Mouse (Mus musculus) liver, postnatal 0 days (tissue): ENCODE measurements around the gene Tgm1. TPM values are rescaled to one million over a fixed set of nuclear protein-coding genes. Genes with fewer than 3 reads are reported as not detected.

Source experiments
- ATAC-seq: fragments of 200-750 bp; cut with Nextera tagmentation; 2 replicates; pipeline ENCODE4 v1.8.0; 2017; ENCODE audit warnings: mild to moderate bottlenecking, moderate library complexity
- DNase-seq: peaks from one replicate; pipeline ENCODE4 v3.0.0-alpha.2; 2016
- H3K27ac ChIP-seq: fragments of 300-500 bp; sonication (generic); 2 replicates; pipeline ENCODE4 v1.5.1; 2014; ENCODE audit warnings: antibody characterized with exemption, moderate library complexity, mild to moderate bottlenecking, low read depth
- H3K27me3 ChIP-seq: fragments of 300-500 bp; sonication (generic); 2 replicates; pipeline ENCODE4 v1.6.1; 2014; ENCODE audit warnings: low read length, control low read depth, mixed read lengths; ENCODE audit not compliant: insufficient read depth
- H3K36me3 ChIP-seq: fragments of 300-500 bp; sonication (generic); replicated peaks from 2 replicates; pipeline ENCODE4 v1.6.1; 2014; ENCODE audit warnings: mild to moderate bottlenecking, control low read depth, low read length, moderate library complexity, mixed read lengths; ENCODE audit not compliant: insufficient read depth
- H3K4me1 ChIP-seq: fragments of 300-500 bp; sonication (generic); 2 replicates; pipeline ENCODE4 v1.6.1; 2014; ENCODE audit warnings: antibody characterized with exemption, mild to moderate bottlenecking, control low read depth; ENCODE audit not compliant: insufficient read depth
- H3K4me2 ChIP-seq: fragments of 300-500 bp; sonication (generic); 2 replicates; pipeline ENCODE4 v1.6.1; 2014; ENCODE audit warnings: low read depth, mild to moderate bottlenecking, low read length, moderate library complexity, mixed read lengths
- H3K4me3 ChIP-seq: fragments of 300-500 bp; sonication (generic); 2 replicates; pipeline ENCODE4 v1.5.1; 2014; ENCODE audit warnings: low read depth, low read length
- H3K9ac ChIP-seq: fragments of 300-500 bp; sonication (generic); replicated peaks from 2 replicates; pipeline ENCODE4 v1.6.1; 2014; ENCODE audit warnings: mild to moderate bottlenecking, moderate library complexity
- H3K9me3 ChIP-seq: fragments of 300-500 bp; sonication (generic); 2 replicates; pipeline ENCODE4 v1.6.1; 2016; ENCODE audit warnings: mild to moderate bottlenecking, control low read depth, low read length, mixed read lengths
- CTCF ChIP-seq: sonication (generic); IDR thresholded peaks from 2 replicates; pipeline ENCODE4 v1.5.1; 2016; ENCODE audit warnings: antibody characterized with exemption, low read depth
- EP300 ChIP-seq: IDR thresholded peaks from 2 replicates; pipeline ENCODE4 v1.6.1; 2016; ENCODE audit warnings: antibody characterized with exemption, low read depth, mild to moderate bottlenecking
- WGBS: fragments of 180-500 bp; shearing (Covaris S2); extraction: QIAGEN DNeasy Blood & Tissue Kit; methylation state at CpG from one replicate; pipeline ENCODE4 v1.1.7; 2014; ENCODE audit not compliant: insufficient replicate concordance; 5-methylcytosine and 5-hydroxymethylcytosine counted together
- polyA plus RNA-seq: library from polyadenylated mRNA; unstranded; fragments of >200 nt; fragmentation: Nextera tagmentation; extraction: Ambion mirVana; gene quantifications from 2 replicates; pipeline ENCODE4 v1.2.1, GENCODE M21; 2015

The Tgm1 gene
- polyA plus RNA-seq, 1 experiment from 2014 or later = 4.7 TPM

DNA sequence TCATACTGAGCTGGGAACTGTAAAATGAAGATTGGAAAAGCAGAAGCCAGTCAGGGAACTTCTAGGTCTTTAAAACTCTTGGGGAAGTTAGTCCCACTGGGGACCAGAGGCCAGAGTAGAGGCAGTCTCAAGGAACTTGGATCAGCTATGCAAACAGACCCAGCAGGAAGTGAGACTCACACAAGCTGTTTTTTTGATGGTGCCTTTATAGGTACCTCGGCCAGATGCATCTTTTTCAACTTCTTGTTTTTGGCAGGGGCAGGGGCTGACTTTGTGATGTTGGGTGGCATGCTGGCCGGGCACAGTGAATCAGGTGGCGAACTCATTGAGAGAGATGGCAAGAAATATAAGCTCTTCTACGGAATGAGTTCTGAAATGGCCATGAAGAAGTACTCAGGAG is 36.1 kb downstream of the Tgm1 start:
- no peak overlapping the region for H3K27ac ChIP-seq
- H3K4me3 ChIP-seq = no peak overlapping the region
- no peak for TF ChIP-seq EP300
- no peak for TF ChIP-seq CTCF
- WGBS = 80% methylated on average over 4 of the region's 4 CpGs
- no peak for DNase-seq
- H3K4me2 ChIP-seq = no peak overlapping the region
- no peak overlapping the region for H3K9ac ChIP-seq
- no peaks in the 10 kb centered on the region for H3K9me3 ChIP-seq
- peaks cover 54% of the 10 kb centered on the region for H3K36me3 ChIP-seq
- H3K27me3 ChIP-seq = no peaks in the 10 kb centered on the region
- H3K4me1 ChIP-seq = peaks cover 19% of the 10 kb centered on the region; the same call in 1 of the 2 replicates
- ATAC-seq = no peak

- WGBS = 62% methylated on average over 7 of the region's 7 CpGs
- peak overlapping the region; percentile 68; the same call in 1 of the 2 replicates for H3K9ac ChIP-seq
- DNase-seq (no peak), ATAC-seq (no peak)
- peaks cover 13% of the 10 kb centered on the region for H3K4me1 ChIP-seq
- H3K36me3 ChIP-seq = peaks cover 26% of the 10 kb centered on the region
- H3K27me3 ChIP-seq = no peaks in the 10 kb centered on the region
- no peak for TF ChIP-seq EP300
- no peak for TF ChIP-seq CTCF
- H3K9me3 ChIP-seq = no peaks in the 10 kb centered on the region
- peak overlapping the region; percentile 68 for H3K4me3 ChIP-seq
- H3K4me2 ChIP-seq = peak overlapping the region; percentile 79
- peak overlapping the region; percentile 78; the same call in 1 of the 2 replicates for H3K27ac ChIP-seq
These were observed 41.0 kb downstream of the Tgm1 start for GRCm38 (mm10) chr14:55672741-55673060.

DNA sequence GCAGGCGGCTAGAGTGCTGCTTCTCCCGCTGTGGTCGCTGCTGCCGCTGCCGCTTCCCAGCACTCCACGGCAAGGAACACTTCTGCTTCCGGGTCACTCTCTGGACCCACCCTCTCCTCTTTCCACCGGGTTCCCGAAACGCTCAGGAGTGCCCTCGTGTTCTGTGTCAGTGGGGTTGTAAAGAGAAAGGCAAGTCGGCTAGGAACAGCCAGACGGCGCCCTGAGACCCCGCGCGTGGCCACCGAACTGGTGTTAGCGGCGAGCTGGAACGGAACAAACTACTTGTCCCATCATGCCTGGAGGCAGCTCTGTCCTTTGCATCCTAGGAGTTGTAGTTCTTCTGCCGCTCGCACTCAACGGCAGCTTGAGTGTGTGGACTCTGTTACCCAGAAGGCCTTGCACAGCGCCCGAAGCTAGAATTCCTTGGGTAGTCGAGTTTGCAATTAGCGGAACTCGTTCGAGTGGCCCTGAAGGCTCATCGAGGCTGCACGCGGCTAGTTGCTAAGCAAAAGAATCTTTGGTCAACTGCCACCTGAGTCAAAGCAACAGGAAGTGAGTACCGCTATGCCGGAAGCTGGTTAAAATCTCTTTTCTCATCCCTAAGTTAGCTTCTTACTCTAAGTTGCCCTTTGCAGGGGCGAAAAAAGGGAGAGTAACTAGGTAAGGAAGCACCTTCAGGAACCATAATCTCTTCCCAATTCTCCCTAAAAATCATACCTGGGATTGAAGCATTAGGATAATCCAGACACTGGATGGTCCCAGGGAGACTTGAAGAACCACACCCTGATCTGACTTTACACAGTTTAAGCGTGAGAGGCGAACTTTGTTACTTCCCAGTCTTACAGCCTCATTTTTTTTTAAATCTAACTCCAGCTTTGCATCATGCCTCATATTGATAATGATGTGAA is 41.6 kb downstream of the Tgm1 start, which contains the start of the genes Gmpr2 and Nedd8:
TSS of gene Gmpr2 (plus strand) at position 109 of the 908 bp plus-strand sequence.
TSS of gene Nedd8 (minus strand) at position 292 of the 908 bp plus-strand sequence.
- no peaks in the 10 kb centered on the region for H3K27me3 ChIP-seq
- peak; percentile 52; the same call in 1 of the 2 replicates for TF ChIP-seq EP300
- TF ChIP-seq CTCF = no peak
- under 1% methylated on average over 38 of the region's 38 CpGs for WGBS
- peaks cover 13% of the 10 kb centered on the region for H3K4me1 ChIP-seq
- H3K9ac ChIP-seq = peak within 1 kb of the TSS; percentile 68
- DNase-seq (peak; percentile 88), ATAC-seq (peak; percentile 98)
- H3K4me3 ChIP-seq = peak within 1 kb of the TSS; percentile 68
- H3K27ac ChIP-seq = peak within 1 kb of the TSS; percentile 78
- peaks cover 21% of the 10 kb centered on the region for H3K36me3 ChIP-seq
- peak within 1 kb of the TSS; percentile 79 for H3K4me2 ChIP-seq
- no peaks in the 10 kb centered on the region for H3K9me3 ChIP-seq

GRCm38 (mm10) chr14:55671486-55671832 is 42.3 kb downstream of the Tgm1 start:
- 0% methylated on average over 12 of the region's 12 CpGs for WGBS

GRCm38 (mm10) chr14:55660636-55661035 is 53.1 kb downstream of the Tgm1 start:
- H3K4me3 ChIP-seq = peak overlapping the region; percentile 73
- H3K36me3 ChIP-seq = peaks cover 23% of the 10 kb centered on the region
- no peaks in the 10 kb centered on the region for H3K27me3 ChIP-seq
- no peak for TF ChIP-seq EP300
- TF ChIP-seq CTCF = no peak
- no peaks in the 10 kb centered on the region for H3K9me3 ChIP-seq
- H3K27ac ChIP-seq = peak overlapping the region; percentile 81
- ATAC-seq (no peak), DNase-seq (no peak)
- WGBS = 62% methylated on average over 2 of the region's 2 CpGs
- H3K4me1 ChIP-seq = 0 out of 2 replicates have a peak, but pooled peaks cover 5% of the 10 kb centered on the region
- H3K4me2 ChIP-seq = peak overlapping the region; percentile 82
- H3K9ac ChIP-seq = peak overlapping the region; percentile 85

More at GRCm38 (mm10) chr14:55671486-55671832, 42.3 kb downstream of the Tgm1 start:
- Histone ChIP-seq H3K9ac (peak overlapping the region; percentile 68), H3K27me3 (no peaks in the 10 kb centered on the region), H3K9me3 (no peaks in the 10 kb centered on the region), H3K4me3 (peak overlapping the region; percentile 68), H3K4me1 (peaks cover 13% of the 10 kb centered on the region), H3K36me3 (peaks cover 18% of the 10 kb centered on the region), H3K4me2 (peak overlapping the region; percentile 79), H3K27ac (peak overlapping the region; percentile 78)
- peak; percentile 9 for ATAC-seq
- DNase-seq = no peak
- TF ChIP-seq CTCF (no peak), EP300 (no peak)

DNA sequence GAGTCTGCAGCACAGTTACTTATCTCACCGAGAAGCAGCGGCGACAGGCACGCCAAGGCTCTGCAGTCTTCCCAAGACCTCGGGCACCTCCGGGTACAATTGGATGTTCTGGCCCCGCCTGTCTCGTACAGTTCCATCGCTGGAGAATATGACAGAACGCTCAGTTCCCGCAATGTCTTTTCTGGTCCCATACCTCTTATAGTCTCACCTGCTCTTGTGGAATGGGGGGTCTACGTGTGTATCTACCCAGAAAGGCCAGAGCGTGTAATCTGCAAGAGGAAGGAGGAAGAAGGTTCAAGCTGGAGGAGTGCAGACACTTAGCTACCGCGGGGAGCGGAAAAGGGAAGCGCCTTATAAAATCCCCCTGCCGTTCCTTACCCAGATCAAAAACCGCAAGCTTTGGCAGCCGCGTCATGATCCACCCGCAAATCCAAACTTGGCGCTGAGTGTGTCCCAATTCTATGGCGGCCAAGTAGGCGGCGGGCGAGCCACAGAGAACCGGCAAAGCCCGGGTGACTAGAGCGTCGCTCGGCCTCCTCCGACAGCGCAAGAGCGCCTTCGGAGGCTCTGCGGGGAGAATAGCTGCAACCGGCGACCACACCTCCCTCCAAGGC is 53.7 kb downstream of the Tgm1 start, which contains the start of gene Mdp1:
TSS of gene Mdp1 (minus strand) at position 549 of the 614 bp plus-strand sequence.
- peak within 1 kb of the TSS; percentile 82 for H3K4me2 ChIP-seq
- peak; percentile 98 for ATAC-seq
- peak within 1 kb of the TSS; percentile 73 for H3K4me3 ChIP-seq
- peaks cover 23% of the 10 kb centered on the region for H3K36me3 ChIP-seq
- H3K9me3 ChIP-seq = no peaks in the 10 kb centered on the region
- TF ChIP-seq EP300 (0 out of 2 replicates have a peak, but pooled peaks have one; percentile 13), CTCF (peak; percentile 66)
- H3K4me1 ChIP-seq = 0 out of 2 replicates have a peak, but pooled peaks cover 5% of the 10 kb centered on the region
- H3K9ac ChIP-seq = peak within 1 kb of the TSS; percentile 85
- H3K27me3 ChIP-seq = no peaks in the 10 kb centered on the region
- peak; percentile 86 for DNase-seq
- peak within 1 kb of the TSS; percentile 81 for H3K27ac ChIP-seq
- under 1% methylated on average over 39 of the region's 39 CpGs for WGBS
